Mouse (Mus musculus): ENCODE results near the gene Nxph3.

GRCm38 (mm10) chr11:95485634-95486033, 28.7 kb downstream of the Nxph3 start:
- no peak for TF ChIP-seq POLR2A (IDR thresholded peaks at IDR 0.05; ENCODE audit: low read depth, low read length)
- TF ChIP-seq CTCF (conservative IDR thresholded peaks at IDR 0.05; ENCODE audit: insufficient read depth, insufficient read length, low read depth, low read length): no peak

Measured in kidney, adult 2 months (tissue).